Mouse (Mus musculus): ENCODE measurements around the gene Cpsf6.

The Cpsf6 gene

DNA sequence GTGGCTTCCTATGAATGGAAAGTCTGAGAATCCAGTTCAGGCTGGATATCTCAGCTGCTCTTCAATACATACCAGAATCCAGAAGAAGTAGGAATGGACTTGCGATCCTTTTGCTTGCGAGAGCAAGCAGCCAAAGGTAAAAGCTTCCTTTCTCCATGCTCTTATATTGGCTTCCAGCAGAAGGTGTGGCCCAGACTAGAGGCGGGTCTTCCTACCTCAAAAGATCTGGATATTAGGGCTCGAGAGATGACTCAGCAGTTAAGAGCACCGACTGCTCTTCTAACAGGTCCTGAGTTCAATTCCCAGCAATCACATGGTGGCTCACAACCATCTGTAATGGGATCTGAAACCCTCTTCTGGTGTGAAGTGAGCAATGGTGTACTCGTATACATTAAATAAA is at the start of gene Cpsf6:
TSS of gene Cpsf6 (minus strand) at position 108 of the 400 bp plus-strand sequence.
- DNase-seq (ENCODE audit: low read depth, low spot score) = peak; percentile 97

GRCm38 (mm10) chr10:117426615-117426969 is 46.8 kb upstream of the Cpsf6 start:
- DNase-seq (ENCODE audit: low read depth, low spot score) = peak; percentile 91

GRCm38 (mm10) chr10:117425907-117426614 is 46.2 kb upstream of the Cpsf6 start:
- DNase-seq (ENCODE audit: low read depth, low spot score) = no peak

DNA sequence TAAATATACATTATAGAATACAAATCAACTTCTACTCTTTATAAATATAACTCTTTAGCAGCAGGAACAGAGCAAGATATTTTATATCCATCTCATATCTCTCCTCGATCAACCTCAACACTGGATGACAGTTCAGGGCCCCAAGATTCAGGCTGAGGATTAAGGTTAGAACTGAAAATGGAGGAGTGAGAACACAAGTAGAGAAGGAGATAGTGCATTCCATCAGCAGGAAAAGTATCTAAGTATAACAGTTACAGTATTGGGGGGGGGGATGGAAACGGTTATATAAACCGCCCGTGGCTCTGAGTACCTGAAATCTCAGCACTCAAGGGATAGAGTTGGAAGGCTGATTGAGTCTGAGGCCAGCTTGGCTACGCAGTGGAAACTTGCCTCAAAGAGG is 45.2 kb upstream of the Cpsf6 start:
- DNase-seq (ENCODE audit: low read depth, low spot score) = peak; percentile 91

- DNase-seq (ENCODE audit: low read depth, low spot score) = peak; percentile 92
Measured at GRCm38 (mm10) chr10:117424146-117424905, 44.5 kb upstream of the Cpsf6 start.

DNA sequence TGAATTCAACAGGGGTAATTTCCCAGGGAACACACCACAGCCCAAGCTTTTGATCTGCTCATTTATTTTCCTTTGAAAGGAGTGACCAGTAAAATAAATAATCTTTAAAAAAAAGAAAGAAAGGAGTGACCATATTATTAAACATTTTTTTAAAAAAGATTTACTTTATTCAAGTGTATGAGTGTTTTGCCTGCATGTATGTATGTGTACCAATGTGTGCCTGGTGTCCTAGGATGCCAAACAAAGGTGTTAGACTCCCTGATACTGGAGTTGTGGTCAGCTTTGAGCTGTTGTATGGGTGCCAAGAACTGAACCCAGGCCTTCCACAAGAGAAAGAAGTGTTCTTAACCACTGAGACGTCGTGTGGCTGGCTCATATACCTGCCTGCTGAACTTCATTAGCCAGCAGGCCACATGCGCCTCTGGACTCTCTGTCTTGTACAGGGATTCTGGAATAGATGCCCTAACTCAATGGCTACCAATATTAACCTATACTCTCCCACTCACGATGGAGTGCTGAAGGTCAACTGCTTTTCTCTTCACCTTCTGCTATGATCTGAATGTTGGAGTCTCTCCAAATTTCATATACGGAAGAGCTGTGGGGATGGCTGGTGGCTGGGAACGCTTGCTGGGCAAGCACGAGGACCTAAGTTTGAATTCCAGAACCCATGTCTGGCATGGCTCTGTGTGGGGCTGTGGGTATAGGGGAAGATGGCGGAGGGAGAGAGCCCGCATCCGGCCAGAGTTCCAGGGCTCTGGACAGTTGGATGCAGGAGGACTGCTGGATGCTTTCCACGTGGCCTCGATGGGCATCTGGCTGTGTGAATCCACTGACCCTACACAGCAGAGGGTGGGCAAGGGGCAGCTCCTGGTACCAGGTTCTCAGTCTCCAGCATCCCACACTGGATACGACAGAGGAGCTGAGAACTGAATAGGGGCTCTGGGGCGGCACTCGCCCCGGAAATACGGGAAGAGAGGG is 43.5 kb upstream of the Cpsf6 start:
- DNase-seq (ENCODE audit: low read depth, low spot score) = peak; percentile 93

GRCm38 (mm10) chr10:117422174-117422808 is 42.5 kb upstream of the Cpsf6 start:
- DNase-seq (ENCODE audit: low read depth, low spot score) = peak; percentile 92

GRCm38 (mm10) chr10:117421283-117422107 is 41.7 kb upstream of the Cpsf6 start:
- DNase-seq (ENCODE audit: low read depth, low spot score) = peak; percentile 91

- peak; percentile 92 for DNase-seq (ENCODE audit: low read depth, low spot score)
Measured at GRCm38 (mm10) chr10:117420502-117421282, 40.9 kb upstream of the Cpsf6 start.

- DNase-seq (ENCODE audit: low read depth, low spot score) = peak; percentile 93
Measured at GRCm38 (mm10) chr10:117419577-117420290, 39.9 kb upstream of the Cpsf6 start.

GRCm38 (mm10) chr10:117418668-117419237 is 38.9 kb upstream of the Cpsf6 start:
- peak; percentile 89 for DNase-seq (ENCODE audit: low read depth, low spot score)

GRCm38 (mm10) chr10:117417772-117418667 is 38.2 kb upstream of the Cpsf6 start:
- DNase-seq (ENCODE audit: low read depth, low spot score) = no peak

DNA sequence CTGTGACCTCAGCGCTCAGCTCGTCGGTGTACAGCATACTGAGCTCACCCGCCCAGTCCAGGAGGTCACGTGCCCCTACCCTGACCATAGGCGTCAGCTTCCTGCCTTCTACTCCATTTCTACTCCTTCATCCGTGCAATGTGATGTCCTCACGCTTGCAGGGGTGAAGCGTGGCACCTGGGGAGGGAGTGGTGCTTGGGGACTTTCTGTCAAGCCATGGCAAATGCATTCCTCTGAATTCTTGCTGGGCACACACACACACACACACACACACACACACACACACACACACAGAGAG is 37.6 kb upstream of the Cpsf6 start:
- peak; percentile 90 for DNase-seq (ENCODE audit: low read depth, low spot score)

- peak; percentile 91 for DNase-seq (ENCODE audit: low read depth, low spot score)
Measured at GRCm38 (mm10) chr10:117416636-117417469, 37.0 kb upstream of the Cpsf6 start.

GRCm38 (mm10) chr10:117416095-117416494 is 36.3 kb upstream of the Cpsf6 start:
- DNase-seq (ENCODE audit: low read depth, low spot score) = peak; percentile 90

GRCm38 (mm10) chr10:117415364-117416057 is 35.7 kb upstream of the Cpsf6 start:
- DNase-seq (ENCODE audit: low read depth, low spot score) = peak; percentile 91
